ENCODE assay signal across 8 mouse cellular contexts in the genomic region with DNA sequence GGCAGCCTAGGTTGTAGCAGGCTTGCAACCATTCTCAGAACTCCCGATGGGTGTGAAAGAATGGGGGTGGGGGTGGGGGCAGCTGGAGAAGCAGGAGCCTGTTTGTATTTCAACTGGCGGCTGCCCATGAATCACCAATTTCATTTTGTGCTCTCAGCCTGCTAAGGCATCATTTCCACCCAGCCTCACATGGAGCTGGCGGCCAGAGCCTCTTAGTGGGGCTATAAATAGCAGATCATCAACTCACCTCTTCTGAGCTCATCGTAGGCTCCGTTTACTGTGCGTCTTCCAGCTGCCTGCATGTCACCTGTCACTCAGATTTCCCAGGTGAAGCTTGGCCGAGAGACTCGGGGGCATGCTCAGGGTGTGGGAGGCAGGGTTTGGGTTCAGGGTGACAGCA. TPM values are rescaled to one million over a fixed set of nuclear protein-coding genes. Genes with fewer than 3 reads are reported as not detected.
A peak's percentile ranks its signal among the peaks of the same experiment; 100 is the strongest.
DNase-seq lines count a peak whose midpoint lies in the region; ATAC-seq lines count a peak whose summit lies in the region.

No protein-coding gene starts in this region.

- no peaks in the 10 kb centered on the region for H3K27me3 ChIP-seq in midbrain, embryonic 15.5 days (replicated peaks)
- H3K27me3 ChIP-seq in midbrain, embryonic 10.5 days (ENCODE audit: low read depth, poor library complexity, severe bottlenecking) = no peaks in the 10 kb centered on the region
- no peaks in the 10 kb centered on the region for H3K27me3 ChIP-seq in heart, embryonic 16.5 days (ENCODE audit: control insufficient read depth, insufficient read depth, low read length)

- no peak overlapping the region for H3K4me3 ChIP-seq in midbrain, embryonic 15.5 days
- no peak overlapping the region for H3K4me3 ChIP-seq in midbrain, embryonic 10.5 days
- H3K4me3 ChIP-seq in heart, embryonic 16.5 days (ENCODE audit: low read length) = no peak overlapping the region

- no peak for ATAC-seq in midbrain, embryonic 15.5 days (replicated peaks)
- ATAC-seq in heart, embryonic 16.5 days (replicated peaks; ENCODE audit: extremely low read depth, insufficient read depth, low FRiP score) = peak; percentile 68

- H3K9ac ChIP-seq in midbrain, embryonic 15.5 days = no peak overlapping the region
- 0 out of 2 replicates have a peak overlapping the region, but pooled peaks have one; percentile 16 for H3K9ac ChIP-seq in heart, embryonic 16.5 days (ENCODE audit: low read length)

- no peak overlapping the region for H3K4me2 ChIP-seq in midbrain, embryonic 15.5 days
- H3K4me2 ChIP-seq in heart, embryonic 16.5 days (ENCODE audit: low read depth, low read length) = peak overlapping the region; percentile 53

- H3K36me3 ChIP-seq in midbrain, embryonic 15.5 days (replicated peaks) = no peaks in the 10 kb centered on the region
- no peaks in the 10 kb centered on the region for H3K36me3 ChIP-seq in midbrain, embryonic 10.5 days
- no peaks in the 10 kb centered on the region for H3K36me3 ChIP-seq in heart, embryonic 16.5 days (ENCODE audit: control insufficient read depth, insufficient read depth)

- 34% methylated on average over 8 of the region's 8 CpGs for WGBS in midbrain, embryonic 15.5 days
- 59% methylated on average over 8 of the region's 8 CpGs for WGBS in midbrain, embryonic 10.5 days
- WGBS in heart, embryonic 16.5 days = 9% methylated on average over 8 of the region's 8 CpGs

- peak overlapping the region; percentile 21; the same call in 1 of the 2 replicates for H3K27ac ChIP-seq in midbrain, embryonic 15.5 days
- no peak overlapping the region for H3K27ac ChIP-seq in midbrain, embryonic 10.5 days (replicated peaks)
- peak overlapping the region; percentile 61 for H3K27ac ChIP-seq in heart, embryonic 16.5 days (ENCODE audit: low read length)

- peaks cover 15% of the 10 kb centered on the region for H3K4me1 ChIP-seq in midbrain, embryonic 15.5 days
- peaks cover 3% of the 10 kb centered on the region for H3K4me1 ChIP-seq in midbrain, embryonic 10.5 days
- peaks cover 20% of the 10 kb centered on the region for H3K4me1 ChIP-seq in heart, embryonic 16.5 days (ENCODE audit: control insufficient read depth, insufficient read depth, low read length)

- no peaks in the 10 kb centered on the region for H3K9me3 ChIP-seq in midbrain, embryonic 15.5 days
- no peaks in the 10 kb centered on the region for H3K9me3 ChIP-seq in midbrain, embryonic 10.5 days (replicated peaks)
- H3K9me3 ChIP-seq in heart, embryonic 16.5 days (replicated peaks; ENCODE audit: control insufficient read depth, low read length) = no peaks in the 10 kb centered on the region

- peak; percentile 27 for DNase-seq in adrenal gland, postnatal 14 days
- DNase-seq in adrenal gland, adult 8-10 months = no peak
- DNase-seq in midbrain, embryonic 10.5 days (ENCODE audit: low spot score) = no peak
- peak; percentile 41 to 59 for DNase-seq in right cerebral cortex, postnatal 10 days (ENCODE audit: low spot score in 2 of 2)
- no peak for DNase-seq in urinary bladder, postnatal 36 days (ENCODE audit: low spot score in 2 of 2)
- DNase-seq in B cell, adult 2 months = no peak

RNA-seq across cellular contexts. Expression of a gene that starts 21.9 kb away (rescaled TPM):
- total RNA-seq in adrenal gland, postnatal 14 days (2021) = 20.1 and 24.9 TPM in 2 replicates
- total RNA-seq in adrenal gland, adult 8-10 months (2022) = 10 to 100 TPM; 16.9 to 25.6 (median 21.3) TPM
- 120 and 121 TPM in 2 replicates for polyA plus RNA-seq in midbrain, embryonic 15.5 days (2015; fragmentation: Nextera tagmentation; extraction: Ambion mirVana)
- 141 and 142 TPM in 2 replicates for polyA plus RNA-seq in midbrain, embryonic 10.5 days (2016; fragmentation: Nextera tagmentation; extraction: Ambion mirVana)
- 73.0 and 81.1 TPM in 2 replicates for polyA plus RNA-seq in heart, embryonic 16.5 days (2015; fragmentation: Nextera tagmentation; extraction: Ambion mirVana)

RNA-seq across cellular contexts. Expression of a gene that starts 55.0 kb away (rescaled TPM):
- total RNA-seq in adrenal gland, postnatal 14 days (2021) = 152 and 153 TPM in 2 replicates
- 100 to 1,000 TPM; 124 to 144 (median 140) TPM for total RNA-seq in adrenal gland, adult 8-10 months (2022)
- 223 and 231 TPM in 2 replicates for polyA plus RNA-seq in midbrain, embryonic 15.5 days (2015; fragmentation: Nextera tagmentation; extraction: Ambion mirVana)
- polyA plus RNA-seq in midbrain, embryonic 10.5 days (2016; fragmentation: Nextera tagmentation; extraction: Ambion mirVana) = 202 and 209 TPM in 2 replicates
- 278 and 286 TPM in 2 replicates for polyA plus RNA-seq in heart, embryonic 16.5 days (2015; fragmentation: Nextera tagmentation; extraction: Ambion mirVana)

RNA-seq across cellular contexts. Expression of a gene that starts 58.5 kb away (rescaled TPM):
- total RNA-seq in adrenal gland, postnatal 14 days (2021) = 4.3 and 5.6 TPM in 2 replicates
- total RNA-seq in adrenal gland, adult 8-10 months (2022) = 1 to 10 TPM; 3.0 to 5.5 (median 4.2) TPM
- polyA plus RNA-seq in midbrain, embryonic 15.5 days (2015; fragmentation: Nextera tagmentation; extraction: Ambion mirVana) = 28.9 and 30.3 TPM in 2 replicates
- 9.5 and 13.3 TPM in 2 replicates for polyA plus RNA-seq in midbrain, embryonic 10.5 days (2016; fragmentation: Nextera tagmentation; extraction: Ambion mirVana)
- polyA plus RNA-seq in heart, embryonic 16.5 days (2015; fragmentation: Nextera tagmentation; extraction: Ambion mirVana) = 10.8 and 12.7 TPM in 2 replicates

Comparison
In these comparisons a context has a peak if more than half of its experiments do, and no peak if none do; other contexts are left out.
1. DNase-seq: peak in adrenal gland, postnatal 14 days (single experiment) and right cerebral cortex, postnatal 10 days (2 of 2); none in adrenal gland, adult 8-10 months (single experiment), midbrain, embryonic 10.5 days (single experiment), urinary bladder, postnatal 36 days (0 of 2) and B cell, adult 2 months (0 of 2).